Mouse (Mus musculus): ENCODE results near the gene Zfp784.
"Not testable (repeated sequence)": the region's sequence is repeated elsewhere in the genome, so short reads cannot be mapped to it uniquely, and the experiment has no call there.

The Zfp784 gene

DNA sequence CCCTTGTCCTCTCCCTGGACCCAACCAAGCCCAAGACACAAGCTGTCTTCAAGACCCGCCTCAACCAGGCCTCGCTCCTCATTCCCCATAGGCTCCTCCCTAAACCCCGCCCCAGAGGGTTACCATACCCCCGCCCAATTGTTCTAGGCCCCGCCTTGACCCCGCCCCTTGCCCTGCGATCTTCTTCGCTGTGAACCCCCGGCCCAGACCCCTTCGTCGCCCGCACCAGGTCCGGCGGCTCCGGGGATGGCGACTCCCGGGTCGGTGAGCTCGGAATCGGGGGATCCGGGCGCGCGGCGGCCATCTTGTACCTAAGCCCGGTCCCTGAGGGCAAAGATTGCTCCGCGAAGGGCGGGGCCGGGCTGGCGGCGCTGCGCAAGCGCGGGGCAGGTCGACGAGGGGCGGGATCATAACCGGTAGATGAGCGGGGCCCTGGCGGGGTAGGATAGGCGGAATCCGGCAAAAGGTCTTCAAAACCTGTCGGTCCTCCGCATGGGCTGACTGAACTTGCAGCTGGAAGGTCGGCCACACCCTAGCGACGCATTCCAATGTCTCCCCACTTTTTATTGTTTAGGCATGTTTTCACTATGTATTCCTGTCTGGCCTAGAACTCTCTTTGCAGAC is at the start of gene Zfp784:
Gene Zfp784, minus strand, starts transcription at position 338 of the 624 bp plus-strand sequence.
- DNase-seq: peak; percentile 94

GRCm38 (mm10) chr7:5087886-5088285 is 49.6 kb upstream of the Zfp784 start:
- DNase-seq: no peak

- peak; percentile 14 for DNase-seq
Measured at GRCm38 (mm10) chr7:5086921-5087440, 48.7 kb upstream of the Zfp784 start.

DNA sequence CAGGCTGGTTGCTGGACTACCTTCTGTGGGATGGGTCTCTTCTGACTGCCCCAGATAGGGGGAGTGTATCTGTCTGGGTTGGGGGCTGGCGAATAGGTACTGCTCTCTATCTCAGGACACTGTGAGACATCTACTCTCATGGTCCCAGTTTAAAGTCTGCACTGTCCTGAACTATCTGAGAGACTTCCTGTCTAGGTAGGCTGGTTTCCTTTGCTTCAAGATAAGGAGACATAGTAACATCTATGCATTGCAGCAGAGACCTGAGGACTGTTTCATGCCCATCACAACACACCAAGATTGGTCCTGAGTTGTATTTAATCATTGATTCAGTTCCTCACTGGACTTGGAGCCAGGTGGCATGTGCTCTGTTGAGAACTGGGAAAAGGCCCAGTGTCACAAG is 47.3 kb upstream of the Zfp784 start:
- no peak for DNase-seq

GRCm38 (mm10) chr7:5083325-5084105 is 45.3 kb upstream of the Zfp784 start:
- no peak for DNase-seq

- DNase-seq: no peak
Measured at GRCm38 (mm10) chr7:5081939-5082338, 43.7 kb upstream of the Zfp784 start.

DNA sequence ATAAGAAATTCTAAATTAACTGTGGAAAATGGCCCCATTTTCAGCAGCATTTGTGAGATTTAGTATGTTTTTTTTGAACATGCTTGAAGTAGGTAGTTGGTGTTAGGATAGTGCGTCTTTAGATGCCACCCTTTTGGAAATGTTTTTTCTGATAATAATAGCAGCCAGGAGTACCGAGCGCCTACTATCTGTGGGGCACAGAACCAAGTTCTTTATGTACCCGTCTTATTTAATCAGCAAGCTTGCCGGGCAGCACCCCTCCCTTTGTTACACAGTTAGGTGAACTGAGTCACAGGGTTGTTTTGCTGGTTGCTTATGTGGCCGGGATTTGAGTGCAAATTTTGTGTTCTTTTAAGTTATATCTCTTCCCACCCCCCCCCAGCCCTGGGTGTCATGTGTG is 43.0 kb upstream of the Zfp784 start:
- no peak for DNase-seq

DNA sequence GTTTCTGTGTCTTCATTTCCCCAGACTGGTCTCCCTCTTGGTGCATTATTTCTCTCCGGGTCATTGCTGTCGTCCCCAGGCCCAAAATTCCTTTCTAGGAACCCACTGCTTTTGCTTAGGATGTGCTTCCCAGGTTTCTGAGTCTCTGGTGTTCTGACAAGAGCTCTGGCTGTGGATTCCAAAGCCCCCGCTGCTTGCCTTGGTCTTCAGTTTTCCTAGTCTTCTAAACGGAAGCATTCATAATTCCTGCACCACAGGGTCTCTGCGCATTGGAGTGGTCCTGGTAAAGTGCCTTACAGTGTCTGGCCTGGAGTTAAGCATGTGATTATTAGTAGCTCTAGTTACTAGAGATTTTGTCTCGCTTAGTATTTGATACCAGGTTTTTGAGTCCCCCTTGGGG is 42.6 kb upstream of the Zfp784 start:
- DNase-seq: no peak

GRCm38 (mm10) chr7:5080010-5080751 is 41.9 kb upstream of the Zfp784 start, which contains the start of gene Epn1:
Epn1 (plus strand) TSS chr7:5080235.
- peak; percentile 97 for DNase-seq

- not testable (repeated sequence) for DNase-seq
Measured at GRCm38 (mm10) chr7:5079365-5080009, 41.2 kb upstream of the Zfp784 start.

DNA sequence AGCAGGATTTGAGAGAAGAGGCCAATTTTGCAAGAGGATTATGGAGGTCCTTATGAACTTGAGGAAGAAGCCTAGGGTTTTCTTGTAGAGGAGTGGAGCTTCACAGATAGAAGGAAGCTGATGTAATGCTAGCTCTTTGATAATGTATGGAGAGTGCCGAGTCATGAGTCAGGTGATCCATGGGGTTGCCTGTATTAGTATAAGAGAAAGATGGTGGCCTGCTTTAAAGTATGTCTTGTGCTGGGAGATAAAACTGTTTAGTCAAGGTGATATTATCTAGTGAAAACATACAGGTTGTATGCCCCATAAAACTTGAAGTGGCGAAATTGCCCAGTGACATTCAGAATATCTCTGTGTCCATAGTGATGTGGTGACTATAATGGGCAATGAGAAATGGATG is 38.7 kb upstream of the Zfp784 start:
- DNase-seq: no peak

- no peak for DNase-seq
Measured at GRCm38 (mm10) chr7:5074984-5075383, 36.7 kb upstream of the Zfp784 start.

GRCm38 (mm10) chr7:5073586-5073985 is 35.3 kb upstream of the Zfp784 start:
- DNase-seq: no peak

- no peak for DNase-seq
Measured at GRCm38 (mm10) chr7:5064886-5065285, 26.6 kb upstream of the Zfp784 start.

- no peak for DNase-seq
Measured at GRCm38 (mm10) chr7:5062360-5063001, 24.2 kb upstream of the Zfp784 start.

GRCm38 (mm10) chr7:5061774-5062359 is 23.6 kb upstream of the Zfp784 start, which contains the start of gene U2af2:
U2af2 (plus strand) TSS chr7:5062143.
- DNase-seq: peak; percentile 96

- DNase-seq: peak; percentile 98
Measured at GRCm38 (mm10) chr7:5060944-5061773, 22.9 kb upstream of the Zfp784 start.

DNA sequence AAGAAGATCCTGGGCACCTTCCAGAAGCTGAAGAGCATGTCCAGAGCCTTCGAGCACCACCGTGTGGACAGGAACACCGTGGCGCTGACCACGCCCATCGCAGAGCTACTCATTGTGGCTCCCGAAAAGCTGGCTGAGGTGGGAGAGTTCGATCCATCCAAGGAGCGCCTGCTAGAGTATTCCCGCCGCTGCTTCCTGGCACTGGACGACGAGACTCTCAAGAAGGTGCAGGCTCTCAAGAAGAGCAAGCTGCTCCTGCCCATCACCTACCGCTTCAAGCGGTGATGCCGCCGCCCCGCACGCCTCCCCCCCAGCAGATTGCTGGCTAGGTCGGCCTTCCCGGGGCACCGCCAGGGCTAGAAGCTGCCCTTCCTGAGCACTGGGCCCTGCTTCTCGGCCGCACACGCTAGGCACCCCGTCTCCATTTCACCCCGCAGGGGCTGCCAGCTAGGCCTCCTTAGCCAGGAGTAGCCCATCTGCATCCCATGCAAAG is 22.0 kb upstream of the Zfp784 start:
- DNase-seq: peak; percentile 93

DNA sequence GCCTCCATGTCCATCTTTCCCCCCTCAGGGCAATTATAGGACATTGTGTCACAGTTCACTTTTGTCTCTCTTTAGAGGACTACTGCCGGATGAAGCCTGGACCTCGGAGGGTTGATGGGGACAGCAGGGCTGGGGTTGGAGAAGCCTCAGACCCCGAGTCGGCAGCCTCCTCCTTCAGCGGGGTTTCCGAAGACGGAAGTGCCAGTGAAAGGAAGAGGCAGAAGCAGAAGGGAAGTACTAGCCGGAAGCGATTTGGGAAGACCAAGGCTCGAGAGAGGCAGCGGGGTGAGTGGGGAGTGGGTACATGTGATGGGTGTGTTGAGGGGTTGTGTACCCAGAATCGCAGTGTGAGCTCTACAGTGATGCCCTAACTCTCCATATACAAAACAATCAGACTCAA is 21.2 kb upstream of the Zfp784 start:
- DNase-seq: peak; percentile 69

- DNase-seq: peak; percentile 58
Measured at GRCm38 (mm10) chr7:5058631-5059030, 20.4 kb upstream of the Zfp784 start.

GRCm38 (mm10) chr7:5057804-5058203 is 19.6 kb upstream of the Zfp784 start:
- peak; percentile 55 for DNase-seq

Measured in cerebellum, adult 11-12 months (tissue).